Mouse (Mus musculus) midbrain, embryonic 10.5 days (tissue): ENCODE measurements around the gene Gm10645. TPM values are rescaled to one million over a fixed set of nuclear protein-coding genes. Genes with fewer than 3 reads are reported as not detected.

Source experiments
- DNase-seq: peaks from one replicate; pipeline ENCODE4 v3.0.0-alpha.2; 2017; ENCODE audit warnings: low spot score
- H3K27ac ChIP-seq: fragments of 300-500 bp; sonication (generic); replicated peaks from 2 replicates; pipeline ENCODE4 v1.5.1; 2016; ENCODE audit warnings: mild to moderate bottlenecking
- H3K27me3 ChIP-seq: fragments of 300-500 bp; sonication (generic); 2 replicates; pipeline ENCODE4 v1.6.1; 2016; ENCODE audit warnings: low read depth, mild to moderate bottlenecking; ENCODE audit not compliant: poor library complexity, severe bottlenecking
- H3K36me3 ChIP-seq: fragments of 300-500 bp; sonication (generic); 2 replicates; pipeline ENCODE4 v1.6.1; 2016; ENCODE audit warnings: mild to moderate bottlenecking, moderate library complexity
- H3K4me1 ChIP-seq: fragments of 300-500 bp; sonication (generic); 2 replicates; pipeline ENCODE4 v1.6.1; 2016
- H3K4me3 ChIP-seq: fragments of 300-500 bp; sonication (generic); 2 replicates; pipeline ENCODE4 v1.5.1; 2016; ENCODE audit warnings: mild to moderate bottlenecking, moderate library complexity
- H3K9me3 ChIP-seq: fragments of 300-500 bp; sonication (generic); replicated peaks from 2 replicates; pipeline ENCODE4 v1.6.1; 2016; ENCODE audit warnings: mild to moderate bottlenecking
- WGBS: fragments of 180-500 bp; shearing (Covaris S2); methylation state at CpG from one replicate; pipeline ENCODE4 v1.1.7; 2016; 5-methylcytosine and 5-hydroxymethylcytosine counted together
- polyA plus RNA-seq: library from polyadenylated mRNA; unstranded; fragments of >200 nt; fragmentation: Nextera tagmentation; extraction: Ambion mirVana; gene quantifications from 2 replicates; pipeline ENCODE4 v1.2.1, GENCODE M21; 2016

The Gm10645 gene
- polyA plus RNA-seq, 1 experiment from 2014 or later = 3.1 TPM

DNA sequence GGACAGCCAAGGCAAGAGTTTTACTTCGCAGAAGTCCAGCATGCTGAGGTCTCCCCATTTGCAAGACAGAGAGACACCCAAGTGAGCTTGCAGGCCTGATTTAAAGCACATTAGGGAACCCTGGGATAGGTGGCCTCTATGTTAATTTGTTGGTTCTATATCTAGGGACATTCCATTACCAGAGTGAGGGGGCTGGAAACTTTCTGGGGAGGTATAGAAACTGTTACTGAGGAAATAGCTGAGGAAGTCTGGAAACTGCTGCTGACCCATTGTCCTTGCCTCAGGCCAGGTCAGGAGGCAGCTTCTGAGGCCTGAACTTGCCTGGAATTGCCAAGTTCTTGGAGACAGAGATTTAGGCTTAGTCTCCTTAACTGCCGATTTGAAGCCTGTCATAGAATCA is 5.4 kb downstream of the Gm10645 start:
- Histone ChIP-seq H3K4me3 (no peak overlapping the region), H3K27ac (no peak overlapping the region), H3K27me3 (no peaks in the 10 kb centered on the region), H3K9me3 (no peaks in the 10 kb centered on the region), H3K36me3 (no peaks in the 10 kb centered on the region), H3K4me1 (peaks cover 10% of the 10 kb centered on the region)
- WGBS = 61% methylated on average over 2 of the region's 2 CpGs
- no peak for DNase-seq

- Histone ChIP-seq H3K4me1 (peaks cover 2% of the 10 kb centered on the region; the same call in 1 of the 2 replicates), H3K9me3 (no peaks in the 10 kb centered on the region), H3K27me3 (no peaks in the 10 kb centered on the region), H3K4me3 (no peak overlapping the region), H3K36me3 (no peaks in the 10 kb centered on the region), H3K27ac (no peak overlapping the region)
- WGBS = 57% methylated on average over 1 of the region's 1 CpGs
- DNase-seq = no peak
These were observed 6.4 kb downstream of the Gm10645 start for GRCm38 (mm10) chr8:83159615-83160014.

DNA sequence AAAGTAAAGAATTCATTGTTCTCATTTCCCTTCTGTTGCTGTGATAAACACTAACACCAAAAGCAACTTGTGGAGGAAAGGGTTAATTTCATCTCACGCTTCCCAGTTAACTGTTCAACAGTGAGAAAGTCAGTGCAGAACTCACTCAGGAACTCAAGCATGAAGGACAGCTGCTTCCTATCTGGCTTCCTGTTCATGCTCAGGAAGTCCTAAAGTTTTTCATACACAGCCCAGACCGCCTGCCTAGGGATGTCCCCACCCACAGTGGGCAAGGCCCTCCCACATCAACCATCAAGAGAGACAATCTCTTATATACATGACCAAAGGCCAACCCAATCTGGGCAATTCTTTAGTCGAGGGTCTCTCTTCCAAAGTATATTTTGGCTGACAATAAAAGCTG is 7.0 kb downstream of the Gm10645 start:
- WGBS = 76% methylated on average over 3 of the region's 3 CpGs
- no peak for DNase-seq
- no peaks in the 10 kb centered on the region for H3K9me3 ChIP-seq

GRCm38 (mm10) chr8:83155110-83155509 is 10.9 kb downstream of the Gm10645 start:
- no peaks in the 10 kb centered on the region for H3K27me3 ChIP-seq
- 53% methylated on average over 4 of the region's 4 CpGs for WGBS
- H3K36me3 ChIP-seq = no peaks in the 10 kb centered on the region

More for the DNA sequence above, 7.0 kb downstream of the Gm10645 start:
- H3K4me3 ChIP-seq = no peak overlapping the region
- no peaks in the 10 kb centered on the region for H3K4me1 ChIP-seq
- no peaks in the 10 kb centered on the region for H3K27me3 ChIP-seq
- H3K36me3 ChIP-seq = no peaks in the 10 kb centered on the region
- H3K27ac ChIP-seq = no peak overlapping the region

GRCm38 (mm10) chr8:83152470-83152869 is 13.5 kb downstream of the Gm10645 start:
- Histone ChIP-seq H3K27ac (no peak overlapping the region), H3K9me3 (no peaks in the 10 kb centered on the region), H3K4me3 (no peak overlapping the region), H3K27me3 (no peaks in the 10 kb centered on the region), H3K4me1 (no peaks in the 10 kb centered on the region), H3K36me3 (no peaks in the 10 kb centered on the region)
- 76% methylated on average over 4 of the region's 4 CpGs for WGBS
- no peak for DNase-seq

More at GRCm38 (mm10) chr8:83155110-83155509, 10.9 kb downstream of the Gm10645 start:
- Histone ChIP-seq H3K4me1 (no peaks in the 10 kb centered on the region), H3K9me3 (no peaks in the 10 kb centered on the region), H3K4me3 (no peak overlapping the region), H3K27ac (no peak overlapping the region)
- no peak for DNase-seq

GRCm38 (mm10) chr8:83152055-83152454 is 13.9 kb downstream of the Gm10645 start:
- no peaks in the 10 kb centered on the region for H3K36me3 ChIP-seq
- no peaks in the 10 kb centered on the region for H3K9me3 ChIP-seq
- no peak overlapping the region for H3K4me3 ChIP-seq
- H3K4me1 ChIP-seq = no peaks in the 10 kb centered on the region
- 91% methylated on average over 2 of the region's 2 CpGs for WGBS
- H3K27me3 ChIP-seq = no peaks in the 10 kb centered on the region
- H3K27ac ChIP-seq = no peak overlapping the region
- DNase-seq = no peak

GRCm38 (mm10) chr8:83149124-83149523 is 16.8 kb downstream of the Gm10645 start:
- Histone ChIP-seq H3K4me3 (no peak overlapping the region), H3K4me1 (no peaks in the 10 kb centered on the region), H3K27me3 (no peaks in the 10 kb centered on the region), H3K36me3 (no peaks in the 10 kb centered on the region), H3K9me3 (no peaks in the 10 kb centered on the region), H3K27ac (no peak overlapping the region)
- no peak for DNase-seq
- WGBS = 90% methylated on average over 6 of the region's 6 CpGs

GRCm38 (mm10) chr8:83145421-83145820 is 20.5 kb downstream of the Gm10645 start:
- no peak overlapping the region for H3K4me3 ChIP-seq
- WGBS = 90% methylated on average over 3 of the region's 3 CpGs
- H3K27ac ChIP-seq = no peak overlapping the region
- H3K4me1 ChIP-seq = no peaks in the 10 kb centered on the region
- no peak for DNase-seq
- H3K27me3 ChIP-seq = no peaks in the 10 kb centered on the region
- H3K9me3 ChIP-seq = no peaks in the 10 kb centered on the region
- no peaks in the 10 kb centered on the region for H3K36me3 ChIP-seq

GRCm38 (mm10) chr8:83144601-83145000 is 21.4 kb downstream of the Gm10645 start:
- WGBS = 89% methylated on average over 4 of the region's 4 CpGs
- H3K36me3 ChIP-seq = no peaks in the 10 kb centered on the region
- no peak for DNase-seq

DNA sequence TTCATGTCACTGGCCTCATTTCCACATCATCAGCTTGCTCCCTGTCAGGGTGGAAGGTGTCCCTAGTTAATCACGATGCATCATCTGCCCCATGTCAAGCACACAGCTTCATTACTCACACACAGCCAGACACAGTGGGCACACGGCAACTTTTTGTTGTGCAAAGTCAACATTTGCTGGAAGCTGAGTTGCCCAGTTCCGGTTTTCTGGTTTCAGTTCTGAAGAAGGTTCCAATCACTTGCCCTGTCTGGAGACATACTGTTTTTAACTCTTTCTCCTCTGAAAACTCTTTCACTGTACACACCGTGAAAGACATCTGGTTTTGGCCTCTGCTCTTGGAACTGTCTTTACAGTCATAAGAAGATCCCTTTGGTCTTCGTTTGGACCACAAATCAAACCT is 24.6 kb downstream of the Gm10645 start:
- H3K9me3 ChIP-seq = no peaks in the 10 kb centered on the region
- no peak overlapping the region for H3K4me3 ChIP-seq
- WGBS = 84% methylated on average over 5 of the region's 5 CpGs
- H3K36me3 ChIP-seq = no peaks in the 10 kb centered on the region
- no peaks in the 10 kb centered on the region for H3K4me1 ChIP-seq
- no peak overlapping the region for H3K27ac ChIP-seq
- no peaks in the 10 kb centered on the region for H3K27me3 ChIP-seq
- DNase-seq = no peak

More at GRCm38 (mm10) chr8:83144601-83145000, 21.4 kb downstream of the Gm10645 start:
- Histone ChIP-seq H3K4me3 (no peak overlapping the region), H3K27ac (no peak overlapping the region), H3K9me3 (no peaks in the 10 kb centered on the region), H3K4me1 (no peaks in the 10 kb centered on the region), H3K27me3 (no peaks in the 10 kb centered on the region)

DNA sequence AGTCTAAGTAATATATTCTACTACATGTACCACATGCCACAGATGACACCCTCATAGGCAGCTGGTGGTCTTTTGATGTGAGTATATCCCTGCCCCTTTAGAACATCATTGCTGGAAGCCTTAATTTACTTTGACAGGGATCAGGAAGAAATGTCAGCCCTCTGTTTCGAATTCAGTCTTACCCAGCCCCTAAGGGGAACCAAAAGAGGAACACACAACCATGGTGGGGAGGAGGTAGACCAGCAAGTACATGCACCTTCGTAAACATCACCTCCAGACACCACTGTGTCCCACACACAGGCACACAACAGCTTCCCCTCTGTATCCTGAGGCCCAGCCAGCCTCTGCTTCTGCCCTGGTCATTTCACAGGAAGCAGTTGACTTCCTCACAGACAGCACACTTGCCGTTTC is 25.3 kb downstream of the Gm10645 start:
- 79% methylated on average over 3 of the region's 3 CpGs for WGBS
- DNase-seq = no peak

GRCm38 (mm10) chr8:83140068-83140467 is 25.9 kb downstream of the Gm10645 start:
- Histone ChIP-seq H3K4me3 (no peak overlapping the region), H3K9me3 (no peaks in the 10 kb centered on the region), H3K36me3 (no peaks in the 10 kb centered on the region), H3K27ac (no peak overlapping the region), H3K4me1 (no peaks in the 10 kb centered on the region), H3K27me3 (no peaks in the 10 kb centered on the region)
- no peak for DNase-seq
- WGBS = 92% methylated on average over 1 of the region's 1 CpGs

More for the DNA sequence above, 25.3 kb downstream of the Gm10645 start:
- Histone ChIP-seq H3K4me1 (no peaks in the 10 kb centered on the region), H3K27ac (no peak overlapping the region), H3K9me3 (no peaks in the 10 kb centered on the region), H3K36me3 (no peaks in the 10 kb centered on the region), H3K27me3 (no peaks in the 10 kb centered on the region), H3K4me3 (no peak overlapping the region)

GRCm38 (mm10) chr8:83135086-83135485 is 30.9 kb downstream of the Gm10645 start:
- WGBS = 62% methylated on average over 2 of the region's 2 CpGs
- DNase-seq = no peak

More at GRCm38 (mm10) chr8:83135086-83135485, 30.9 kb downstream of the Gm10645 start:
- Histone ChIP-seq H3K27me3 (no peaks in the 10 kb centered on the region), H3K9me3 (no peaks in the 10 kb centered on the region), H3K4me3 (no peak overlapping the region), H3K4me1 (no peaks in the 10 kb centered on the region), H3K36me3 (no peaks in the 10 kb centered on the region), H3K27ac (no peak overlapping the region)
